Mouse (Mus musculus): ENCODE measurements around the gene Prok1. TPM values are rescaled to one million over a fixed set of nuclear protein-coding genes. Genes with fewer than 3 reads are reported as not detected.

The Prok1 gene
- not detected in 2 replicates for total RNA-seq (2017)

- no peak for ATAC-seq (replicated peaks; ENCODE audit: low read depth, poor library complexity, severe bottlenecking)
These were observed at the start of gene Prok1 for GRCm38 (mm10) chr3:107239607-107240006. TSS of gene Prok1 (minus strand) at chr3:107239707.

- no peak for ATAC-seq (replicated peaks; ENCODE audit: low read depth, poor library complexity, severe bottlenecking)
These were observed 47.8 kb upstream of the Prok1 start for GRCm38 (mm10) chr3:107287346-107287745.

- ATAC-seq (replicated peaks; ENCODE audit: low read depth, poor library complexity, severe bottlenecking), result no peak
These were observed 46.6 kb upstream of the Prok1 start for GRCm38 (mm10) chr3:107286123-107286522.

GRCm38 (mm10) chr3:107278479-107279269 is 39.2 kb upstream of the Prok1 start, which contains the start of gene Lamtor5:
TSS of gene Lamtor5 (plus strand) at chr3:107278858.
- ATAC-seq (replicated peaks; ENCODE audit: low read depth, poor library complexity, severe bottlenecking), result peak; percentile 91

- ATAC-seq (replicated peaks; ENCODE audit: low read depth, poor library complexity, severe bottlenecking), result no peak
These were observed 37.1 kb upstream of the Prok1 start for GRCm38 (mm10) chr3:107276626-107277025.

GRCm38 (mm10) chr3:107275996-107276395 is 36.5 kb upstream of the Prok1 start:
- no peak for ATAC-seq (replicated peaks; ENCODE audit: low read depth, poor library complexity, severe bottlenecking)

GRCm38 (mm10) chr3:107275351-107275750 is 35.8 kb upstream of the Prok1 start:
- no peak for ATAC-seq (replicated peaks; ENCODE audit: low read depth, poor library complexity, severe bottlenecking)

- peak; percentile 92 for ATAC-seq (replicated peaks; ENCODE audit: low read depth, poor library complexity, severe bottlenecking)
These were observed 34.3 kb upstream of the Prok1 start for GRCm38 (mm10) chr3:107273820-107274219.

- no peak for ATAC-seq (replicated peaks; ENCODE audit: low read depth, poor library complexity, severe bottlenecking)
These were observed 32.9 kb upstream of the Prok1 start for GRCm38 (mm10) chr3:107272433-107272832.

- no peak for ATAC-seq (replicated peaks; ENCODE audit: low read depth, poor library complexity, severe bottlenecking)
These were observed 27.4 kb upstream of the Prok1 start for GRCm38 (mm10) chr3:107266814-107267345.

- no peak for ATAC-seq (replicated peaks; ENCODE audit: low read depth, poor library complexity, severe bottlenecking)
These were observed 22.3 kb upstream of the Prok1 start for GRCm38 (mm10) chr3:107261851-107262165.

GRCm38 (mm10) chr3:107260956-107261850 is 21.7 kb upstream of the Prok1 start:
- ATAC-seq (replicated peaks; ENCODE audit: low read depth, poor library complexity, severe bottlenecking), result 0 out of 2 replicates have a peak, but pooled peaks have one; percentile 32

- ATAC-seq (replicated peaks; ENCODE audit: low read depth, poor library complexity, severe bottlenecking), result no peak
These were observed 18.4 kb upstream of the Prok1 start for GRCm38 (mm10) chr3:107257924-107258323.

- ATAC-seq (replicated peaks; ENCODE audit: low read depth, poor library complexity, severe bottlenecking), result no peak
These were observed 17.2 kb upstream of the Prok1 start for GRCm38 (mm10) chr3:107256724-107257123.

GRCm38 (mm10) chr3:107255992-107256391 is 16.5 kb upstream of the Prok1 start:
- ATAC-seq (replicated peaks; ENCODE audit: low read depth, poor library complexity, severe bottlenecking), result no peak

GRCm38 (mm10) chr3:107253925-107254324 is 14.4 kb upstream of the Prok1 start:
- no peak for ATAC-seq (replicated peaks; ENCODE audit: low read depth, poor library complexity, severe bottlenecking)

- peak; percentile 85 for ATAC-seq (replicated peaks; ENCODE audit: low read depth, poor library complexity, severe bottlenecking)
These were observed 12.5 kb upstream of the Prok1 start for GRCm38 (mm10) chr3:107252035-107252434.

GRCm38 (mm10) chr3:107250320-107250719 is 10.8 kb upstream of the Prok1 start:
- ATAC-seq (replicated peaks; ENCODE audit: low read depth, poor library complexity, severe bottlenecking), result no peak

- ATAC-seq (replicated peaks; ENCODE audit: low read depth, poor library complexity, severe bottlenecking), result no peak
These were observed 9.5 kb upstream of the Prok1 start for GRCm38 (mm10) chr3:107249042-107249441.

GRCm38 (mm10) chr3:107246876-107247275 is 7.4 kb upstream of the Prok1 start:
- ATAC-seq (replicated peaks; ENCODE audit: low read depth, poor library complexity, severe bottlenecking), result no peak
